Mouse (Mus musculus): Measurements from ENCODE around the gene Cela2a. TPM values are rescaled to one million over a fixed set of nuclear protein-coding genes. Genes with fewer than 3 reads are reported as not detected.
A peak's percentile ranks its signal among the peaks of the same experiment; 100 is the strongest.

The Cela2a gene
- polyA plus RNA-seq, 1 experiment from 2014 or later = 22.4 TPM

GRCm38 (mm10) chr4:141767353-141768036 lies 58.5 kb downstream of the Cela2a start:
- Histone ChIP-seq H3K4me2 (replicated peaks; ENCODE audit: low read depth) (peak overlapping the region; percentile 32), H3K9ac (ENCODE audit: low read length) (peak overlapping the region; percentile 35; the same call in 1 of the 2 replicates), H3K27ac (replicated peaks) (peak overlapping the region; percentile 79), H3K27me3 (ENCODE audit: control insufficient read depth, insufficient read depth, low read length) (no peaks in the 10 kb centered on the region), H3K4me3 (ENCODE audit: low read depth, low read length) (no peak overlapping the region), H3K4me1 (replicated peaks; ENCODE audit: control insufficient read depth, insufficient read depth) (no peaks in the 10 kb centered on the region; the same call in 1 of the 2 replicates), H3K36me3 (ENCODE audit: control insufficient read depth, insufficient read depth, low read length) (peaks cover 33% of the 10 kb centered on the region), H3K9me3 (ENCODE audit: control insufficient read depth, low read length) (no peaks in the 10 kb centered on the region)
- ATAC-seq (ENCODE audit: low FRiP score, low TSS enrichment) (peak; percentile 75), DNase-seq (ENCODE audit: low spot score) (peak; percentile 60)
- WGBS = 45% methylated on average over 19 of the region's 19 CpGs
- no peak for TF ChIP-seq CTCF (IDR thresholded peaks at IDR 0.05; ENCODE audit: low read depth)
- no peak for TF ChIP-seq EP300 (optimal IDR thresholded peaks at IDR 0.05)

GRCm38 (mm10) chr4:141766668-141767352 lies 59.1 kb downstream of the Cela2a start:
- TF ChIP-seq CTCF (IDR thresholded peaks at IDR 0.05; ENCODE audit: low read depth) = no peak
- TF ChIP-seq EP300 (optimal IDR thresholded peaks at IDR 0.05) = no peak
- 35% methylated on average over 19 of the region's 19 CpGs for WGBS
- no peak overlapping the region for H3K4me3 ChIP-seq (ENCODE audit: low read depth, low read length)
- H3K27ac ChIP-seq (replicated peaks) = peak overlapping the region; percentile 79
- peak; percentile 63 for ATAC-seq (ENCODE audit: low FRiP score, low TSS enrichment)
- peak; percentile 23 for DNase-seq (ENCODE audit: low spot score)
- H3K9ac ChIP-seq (ENCODE audit: low read length) = peak overlapping the region; percentile 35; the same call in 1 of the 2 replicates
- no peaks in the 10 kb centered on the region; the same call in 1 of the 2 replicates for H3K4me1 ChIP-seq (replicated peaks; ENCODE audit: control insufficient read depth, insufficient read depth)
- peaks cover 37% of the 10 kb centered on the region for H3K36me3 ChIP-seq (ENCODE audit: control insufficient read depth, insufficient read depth, low read length)
- H3K27me3 ChIP-seq (ENCODE audit: control insufficient read depth, insufficient read depth, low read length) = no peaks in the 10 kb centered on the region
- peak overlapping the region; percentile 32; the same call in 1 of the 2 replicates for H3K4me2 ChIP-seq (replicated peaks; ENCODE audit: low read depth)
- no peaks in the 10 kb centered on the region for H3K9me3 ChIP-seq (ENCODE audit: control insufficient read depth, low read length)

DNA sequence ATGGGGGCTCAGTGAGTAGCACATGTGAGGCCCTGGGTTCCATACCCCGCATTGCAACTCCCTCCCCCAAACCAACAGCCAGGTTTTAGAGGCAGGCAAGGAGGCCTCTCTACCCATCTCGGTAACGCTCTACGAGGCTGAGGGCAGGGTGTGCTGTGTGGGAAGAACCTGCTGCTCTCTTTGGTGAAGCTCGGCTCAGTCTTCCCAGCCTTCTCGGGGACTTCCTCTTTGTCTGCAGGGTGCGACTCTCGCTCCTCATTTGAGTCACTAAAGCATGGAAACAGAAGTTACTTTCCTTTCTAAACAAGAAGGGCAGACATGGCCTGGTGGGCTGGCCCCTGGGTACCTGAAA lies 59.7 kb downstream of the Cela2a start:
- no peak overlapping the region for H3K4me3 ChIP-seq (ENCODE audit: low read depth, low read length)
- H3K9me3 ChIP-seq (ENCODE audit: control insufficient read depth, low read length) = no peaks in the 10 kb centered on the region
- ATAC-seq (ENCODE audit: low FRiP score, low TSS enrichment) = 0 out of 2 replicates have a peak, but pooled peaks have one; percentile 6
- peak overlapping the region; percentile 79 for H3K27ac ChIP-seq (replicated peaks)
- H3K4me2 ChIP-seq (replicated peaks; ENCODE audit: low read depth) = 0 out of 2 replicates have a peak overlapping the region, but pooled peaks have one; percentile 14
- H3K36me3 ChIP-seq (ENCODE audit: control insufficient read depth, insufficient read depth, low read length) = peaks cover 39% of the 10 kb centered on the region
- H3K4me1 ChIP-seq (replicated peaks; ENCODE audit: control insufficient read depth, insufficient read depth) = no peaks in the 10 kb centered on the region; the same call in 1 of the 2 replicates
- TF ChIP-seq CTCF (IDR thresholded peaks at IDR 0.05; ENCODE audit: low read depth) = no peak
- TF ChIP-seq EP300 (optimal IDR thresholded peaks at IDR 0.05) = no peak
- no peak overlapping the region for H3K9ac ChIP-seq (ENCODE audit: low read length)
- DNase-seq (ENCODE audit: low spot score) = no peak
- 65% methylated on average over 8 of the region's 8 CpGs for WGBS
- H3K27me3 ChIP-seq (ENCODE audit: control insufficient read depth, insufficient read depth, low read length) = no peaks in the 10 kb centered on the region

DNA sequence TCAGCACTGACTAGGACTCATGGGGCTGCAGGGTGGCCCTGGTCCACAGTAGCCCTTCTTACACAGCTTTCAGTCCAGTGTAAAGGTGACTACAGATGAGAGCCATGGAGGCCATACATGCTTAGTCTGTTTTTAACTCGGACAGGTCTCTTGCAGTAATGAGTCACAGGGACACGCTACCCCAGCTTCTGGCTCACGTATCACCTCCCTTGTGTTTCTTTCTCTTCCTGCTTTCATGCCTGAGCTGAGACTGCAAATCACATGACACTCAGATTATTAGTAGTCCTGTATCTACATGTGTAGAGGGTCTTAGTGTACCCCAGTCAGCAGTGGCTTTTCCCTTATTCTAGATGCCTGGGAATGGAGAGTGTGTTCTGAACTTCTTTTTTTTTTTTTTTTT lies 61.0 kb downstream of the Cela2a start:
- Histone ChIP-seq H3K4me2 (replicated peaks; ENCODE audit: low read depth) (no peak overlapping the region), H3K4me3 (ENCODE audit: low read depth, low read length) (no peak overlapping the region), H3K36me3 (ENCODE audit: control insufficient read depth, insufficient read depth, low read length) (peaks cover 34% of the 10 kb centered on the region), H3K9me3 (ENCODE audit: control insufficient read depth, low read length) (no peaks in the 10 kb centered on the region), H3K9ac (ENCODE audit: low read length) (no peak overlapping the region), H3K4me1 (replicated peaks; ENCODE audit: control insufficient read depth, insufficient read depth) (no peaks in the 10 kb centered on the region; the same call in 1 of the 2 replicates), H3K27ac (replicated peaks) (no peak overlapping the region), H3K27me3 (ENCODE audit: control insufficient read depth, insufficient read depth, low read length) (no peaks in the 10 kb centered on the region)
- WGBS = 91% methylated on average over 3 of the region's 3 CpGs
- DNase-seq (ENCODE audit: low spot score) (no peak), ATAC-seq (ENCODE audit: low FRiP score, low TSS enrichment) (no peak)
- TF ChIP-seq EP300 (optimal IDR thresholded peaks at IDR 0.05) = no peak
- no peak for TF ChIP-seq CTCF (IDR thresholded peaks at IDR 0.05; ENCODE audit: low read depth)

Other genes starting within 250 kb of the Cela2a start
- 45.1 and 49.2 TPM in 2 replicates for gene Fblim1, start 220.1 kb downstream of the Cela2a start, polyA plus RNA-seq (2015; fragmentation: Nextera tagmentation; extraction: Ambion mirVana)
- 2.2 and 2.3 TPM in 2 replicates for gene Tmem82, start 207.5 kb downstream of the Cela2a start, polyA plus RNA-seq (2015; fragmentation: Nextera tagmentation; extraction: Ambion mirVana)
- gene Slc25a34, start 202.3 kb downstream of the Cela2a start, polyA plus RNA-seq (2015; fragmentation: Nextera tagmentation; extraction: Ambion mirVana) = 1.6 and 1.8 TPM in 2 replicates
- 3.5 and 4.3 TPM in 2 replicates for gene Plekhm2, start 161.3 kb downstream of the Cela2a start, polyA plus RNA-seq (2015; fragmentation: Nextera tagmentation; extraction: Ambion mirVana)
- not detected in 2 replicates for gene Rsc1a1, start 140.6 kb downstream of the Cela2a start, polyA plus RNA-seq (2015; fragmentation: Nextera tagmentation; extraction: Ambion mirVana)
- gene Ddi2, start 102.7 kb downstream of the Cela2a start, polyA plus RNA-seq (2015; fragmentation: Nextera tagmentation; extraction: Ambion mirVana) = 14.4 TPM in 2 replicates
- gene Agmat, start 79.5 kb downstream of the Cela2a start, polyA plus RNA-seq (2015; fragmentation: Nextera tagmentation; extraction: Ambion mirVana) = 0.13 and 0.34 TPM in 2 replicates
- gene Dnajc16, start 35.2 kb downstream of the Cela2a start, polyA plus RNA-seq (2015; fragmentation: Nextera tagmentation; extraction: Ambion mirVana) = 2.9 and 3.1 TPM in 2 replicates
- gene Casp9, start 32.5 kb downstream of the Cela2a start, polyA plus RNA-seq (2015; fragmentation: Nextera tagmentation; extraction: Ambion mirVana) = 9.8 and 10.8 TPM in 2 replicates
- not detected in 2 replicates for gene Ctrc, start 20.2 kb upstream of the Cela2a start, polyA plus RNA-seq (2015; fragmentation: Nextera tagmentation; extraction: Ambion mirVana)
- gene Efhd2, start 48.8 kb upstream of the Cela2a start, polyA plus RNA-seq (2015; fragmentation: Nextera tagmentation; extraction: Ambion mirVana) = 111 and 121 TPM in 2 replicates
- 4.9 and 6.0 TPM in 2 replicates for gene Fhad1, start 188.9 kb upstream of the Cela2a start, polyA plus RNA-seq (2015; fragmentation: Nextera tagmentation; extraction: Ambion mirVana)

Data from stomach, postnatal 0 days (tissue).